ENCODE assay signal across 8 mouse cellular contexts in the genomic region with DNA sequence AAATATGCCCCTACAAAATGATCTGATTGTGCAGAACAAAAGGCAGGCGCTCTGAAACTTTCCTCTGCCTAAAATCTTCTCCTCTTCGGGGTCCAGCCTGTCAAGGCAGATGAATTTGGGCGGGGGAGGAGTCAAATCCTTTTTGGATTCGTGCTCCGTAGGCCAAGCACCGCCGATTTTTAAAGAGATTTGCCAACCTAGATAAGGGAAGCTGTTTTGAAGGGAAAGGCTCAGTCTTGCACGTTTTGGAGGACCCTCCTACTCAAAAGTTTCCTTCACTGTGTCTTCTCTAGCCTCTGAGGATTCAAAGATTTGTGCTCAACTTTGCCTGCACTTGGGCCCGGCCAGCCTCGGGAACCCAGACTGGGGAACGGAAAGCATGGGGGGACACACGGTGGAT. TPM values are rescaled to one million over a fixed set of nuclear protein-coding genes. Genes with fewer than 3 reads are reported as not detected.
DNase-seq lines count a peak whose midpoint lies in the region; ATAC-seq and TF ChIP-seq lines count a peak whose summit lies in the region.

No protein-coding gene starts in this region.

- H3K27me3 ChIP-seq in megakaryocyte, embryonic 14.5 days (replicated peaks): peaks cover 57% of the 10 kb centered on the region
- no peaks in the 10 kb centered on the region for H3K27me3 ChIP-seq in limb, embryonic 14.5 days (ENCODE audit: control insufficient read depth, insufficient read depth, low read length)
- no peaks in the 10 kb centered on the region for H3K27me3 ChIP-seq in stomach, embryonic 14.5 days (ENCODE audit: control insufficient read depth, insufficient read depth, low read length)

- H3K4me3 ChIP-seq in megakaryocyte, embryonic 14.5 days (replicated peaks): peak overlapping the region; percentile 14
- peak overlapping the region; percentile 59 for H3K4me3 ChIP-seq in limb, embryonic 14.5 days (replicated peaks; ENCODE audit: low read length)
- peak overlapping the region; percentile 56 for H3K4me3 ChIP-seq in stomach, embryonic 14.5 days (ENCODE audit: low read depth, low read length)

- H3K4me1 ChIP-seq in megakaryocyte, embryonic 14.5 days: peaks cover 11% of the 10 kb centered on the region
- H3K4me1 ChIP-seq in limb, embryonic 14.5 days (ENCODE audit: control insufficient read depth, insufficient read depth, low read length): peaks cover 9% of the 10 kb centered on the region; the same call in 1 of the 2 replicates
- 0 out of 2 replicates have a peak, but pooled peaks cover 2% of the 10 kb centered on the region for H3K4me1 ChIP-seq in stomach, embryonic 14.5 days (ENCODE audit: control insufficient read depth, insufficient read depth, low read length)

- peak overlapping the region; percentile 76 for H3K9ac ChIP-seq in limb, embryonic 14.5 days (ENCODE audit: low read depth, low read length, severe bottlenecking)
- H3K9ac ChIP-seq in stomach, embryonic 14.5 days (replicated peaks; ENCODE audit: low read depth, low read length): peak overlapping the region; percentile 57; the same call in 1 of the 2 replicates

- H3K27ac ChIP-seq in limb, embryonic 14.5 days (replicated peaks; ENCODE audit: low read depth, low read length): peak overlapping the region; percentile 82
- H3K27ac ChIP-seq in stomach, embryonic 14.5 days (ENCODE audit: low read length): peak overlapping the region; percentile 85; the same call in 1 of the 2 replicates

- no peak for TF ChIP-seq POLR2A in limb, embryonic 14.5 days (IDR thresholded peaks at IDR 0.05; ENCODE audit: borderline replicate concordance, extremely low read depth, insufficient read depth, insufficient read length)

- peak; percentile 2 for DNase-seq in adrenal gland, postnatal 10 days
- no peak for DNase-seq in adrenal gland, adult 18-20 months (ENCODE audit: low spot score in 2 of 2)
- DNase-seq in limb, embryonic 14.5 days (ENCODE audit: low spot score): no peak
- DNase-seq in adrenal gland, postnatal 14 days: no peak
- DNase-seq in spleen, postnatal 4 days (ENCODE audit: low spot score in 2 of 2): no peak

- 27% methylated on average over 12 of the region's 12 CpGs for WGBS in limb, embryonic 14.5 days
- WGBS in stomach, embryonic 14.5 days: 16% methylated on average over 12 of the region's 12 CpGs

- no peaks in the 10 kb centered on the region for H3K36me3 ChIP-seq in megakaryocyte, embryonic 14.5 days (replicated peaks; ENCODE audit: low read length)
- no peaks in the 10 kb centered on the region for H3K36me3 ChIP-seq in limb, embryonic 14.5 days (ENCODE audit: control insufficient read depth, insufficient read depth, low read length)
- no peaks in the 10 kb centered on the region for H3K36me3 ChIP-seq in stomach, embryonic 14.5 days (ENCODE audit: control insufficient read depth, insufficient read depth, low read length)

- H3K4me2 ChIP-seq in limb, embryonic 14.5 days (replicated peaks; ENCODE audit: low read depth, low read length, severe bottlenecking): peak overlapping the region; percentile 45
- peak overlapping the region; percentile 47 for H3K4me2 ChIP-seq in stomach, embryonic 14.5 days (replicated peaks; ENCODE audit: low read depth, low read length)

- peaks cover 18% of the 10 kb centered on the region for H3K9me3 ChIP-seq in megakaryocyte, embryonic 14.5 days
- no peaks in the 10 kb centered on the region for H3K9me3 ChIP-seq in limb, embryonic 14.5 days (ENCODE audit: control insufficient read depth, low read length)
- H3K9me3 ChIP-seq in stomach, embryonic 14.5 days (ENCODE audit: control insufficient read depth, low read depth, low read length): no peaks in the 10 kb centered on the region

- no peak for ATAC-seq in megakaryocyte, adult 5-6 weeks (ENCODE audit: poor library complexity, severe bottlenecking)
- no peak for ATAC-seq in limb, embryonic 14.5 days (ENCODE audit: low FRiP score, low read depth)
- no peak for ATAC-seq in stomach, embryonic 14.5 days (ENCODE audit: insufficient number of reproducible peaks, insufficient read depth, low FRiP score, low read depth)

RNA-seq across cellular contexts. Expression of a gene that starts 0.9 kb away (rescaled TPM):
- total RNA-seq in adrenal gland, postnatal 10 days (2021): 100 to 1,000 TPM in 1 of 2 experiments, 10 to 100 TPM in 1; 96.6 to 113 TPM
- total RNA-seq in adrenal gland, adult 18-20 months (2021): 10 to 100 TPM; 50.4 to 71.1 TPM
- polyA plus RNA-seq in megakaryocyte, embryonic 14.5 days (2012; ENCODE audit: insufficient read depth, low replicate concordance): 0.36 TPM in 1 of 2 replicates, not detected in the other
- total RNA-seq in megakaryocyte, adult 5-6 weeks (2015): 0.39 TPM in 1 of 2 replicates, not detected in the other
- total RNA-seq in megakaryocyte, adult 5-6 weeks (2017): 0.11 and 0.77 TPM in 2 replicates
- polyA plus RNA-seq in limb, embryonic 14.5 days (2012; rRNA removed): 730 and 849 TPM in 2 replicates
- 985 and 1,114 TPM in 2 replicates for polyA plus RNA-seq in limb, embryonic 14.5 days (2014; fragmentation: Nextera tagmentation; extraction: Ambion mirVana)
- 750 and 808 TPM in 2 replicates for polyA plus RNA-seq in stomach, embryonic 14.5 days (2014; fragmentation: Nextera tagmentation; extraction: Ambion mirVana)
- 59.6 and 65.3 TPM in 2 replicates for total RNA-seq in adrenal gland, postnatal 14 days (2021)

Comparison
In these comparisons a context has a peak if more than half of its experiments do, and no peak if none do; other contexts are left out.
1. RNA of a gene that starts 0.9 kb away (total RNA-seq): 96.6 to 113 TPM in adrenal gland, postnatal 10 days, 50.4 to 71.1 TPM in adrenal gland, adult 18-20 months and 59.6 to 65.3 TPM in adrenal gland, postnatal 14 days; 0.11 to 0.77 TPM in megakaryocyte, adult 5-6 weeks; every median in the first group is over 10 times any median in the second.
2. Peak in every context shown above with its lines, with median percentiles within 50 percentile points of each other: H3K4me3 ChIP-seq.